Mouse (Mus musculus): ENCODE measurements around the gene Ddx41. TPM values are rescaled to one million over a fixed set of nuclear protein-coding genes. Genes with fewer than 3 reads are reported as not detected.

The Ddx41 gene
- polyA plus RNA-seq, 1 experiment: 16.0 TPM

DNA sequence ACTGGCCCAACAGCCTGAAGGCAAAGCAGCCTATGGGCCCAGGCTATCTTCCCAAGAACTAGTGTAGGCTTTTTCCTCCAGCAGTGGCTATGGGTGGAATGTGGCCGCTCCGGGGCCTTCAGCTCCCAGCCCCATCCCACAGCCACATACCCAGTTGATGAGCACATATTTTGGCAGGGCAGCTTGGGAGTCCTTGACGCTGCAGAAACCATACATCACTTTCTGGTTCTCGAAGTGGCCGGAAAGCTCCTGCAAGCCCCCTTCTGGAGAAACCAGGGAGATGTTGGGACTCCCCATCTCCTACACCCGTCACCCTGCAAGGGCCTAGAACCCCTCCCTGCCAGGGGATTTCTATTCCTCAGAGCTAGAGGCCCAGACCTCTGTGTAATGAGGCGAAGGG is 53.9 kb downstream of the Ddx41 start:
- Histone ChIP-seq H3K4me1 (ENCODE audit: control insufficient read depth, insufficient read depth, insufficient read length, low read length) (peaks cover 5% of the 10 kb centered on the region; the same call in 1 of the 2 replicates), H3K27ac (replicated peaks; ENCODE audit: low read depth, low read length) (peak overlapping the region; percentile 54; the same call in 1 of the 2 replicates), H3K4me3 (ENCODE audit: insufficient read depth, low read depth, low read length) (no peak overlapping the region)

Other genes with a start within 250 kb of the Ddx41 start
- 116 and 125 TPM in 2 replicates for gene Prelid1, start 216.2 kb downstream of the Ddx41 start, polyA plus RNA-seq (2012; ENCODE audit: insufficient read depth, insufficient read length, missing spikeins)
- gene Rab24, start 214.7 kb downstream of the Ddx41 start, polyA plus RNA-seq (2012; ENCODE audit: insufficient read depth, insufficient read length, missing spikeins): 40.0 and 56.9 TPM in 2 replicates
- gene Mxd3, start 206.8 kb downstream of the Ddx41 start, polyA plus RNA-seq (2012; ENCODE audit: insufficient read depth, insufficient read length, missing spikeins): not detected in 2 replicates
- gene Lman2, start 173.9 kb downstream of the Ddx41 start, polyA plus RNA-seq (2012; ENCODE audit: insufficient read depth, insufficient read length, missing spikeins): 87.3 and 88.0 TPM in 2 replicates
- not detected in 2 replicates for gene Rgs14, start 166.9 kb downstream of the Ddx41 start, polyA plus RNA-seq (2012; ENCODE audit: insufficient read depth, insufficient read length, missing spikeins)
- not detected in 2 replicates for gene Slc34a1, start 138.5 kb downstream of the Ddx41 start, polyA plus RNA-seq (2012; ENCODE audit: insufficient read depth, insufficient read length, missing spikeins)
- gene Pfn3, start 121.4 kb downstream of the Ddx41 start, polyA plus RNA-seq (2012; ENCODE audit: insufficient read depth, insufficient read length, missing spikeins): not detected in 2 replicates
- not detected in 2 replicates for gene F12, start 109.9 kb downstream of the Ddx41 start, polyA plus RNA-seq (2012; ENCODE audit: insufficient read depth, insufficient read length, missing spikeins)
- gene Grk6, start 91.6 kb downstream of the Ddx41 start, polyA plus RNA-seq (2012; ENCODE audit: insufficient read depth, insufficient read length, missing spikeins): 10.5 and 17.4 TPM in 2 replicates
- not detected in 2 replicates for gene Prr7, start 72.4 kb downstream of the Ddx41 start, polyA plus RNA-seq (2012; ENCODE audit: insufficient read depth, insufficient read length, missing spikeins)
- gene Dbn1, start 48.5 kb downstream of the Ddx41 start, polyA plus RNA-seq (2012; ENCODE audit: insufficient read depth, insufficient read length, missing spikeins): 7.6 and 8.3 TPM in 2 replicates
- 8.0 and 16.1 TPM in 2 replicates for gene Pdlim7, start 23.0 kb downstream of the Ddx41 start, polyA plus RNA-seq (2012; ENCODE audit: insufficient read depth, insufficient read length, missing spikeins)
- 1.3 and 2.4 TPM in 2 replicates for gene Dok3, start 7.4 kb downstream of the Ddx41 start, polyA plus RNA-seq (2012; ENCODE audit: insufficient read depth, insufficient read length, missing spikeins)
- gene Fam193b, start 34.5 kb upstream of the Ddx41 start, polyA plus RNA-seq (2012; ENCODE audit: insufficient read depth, insufficient read length, missing spikeins): 4.4 and 9.7 TPM in 2 replicates
- 34.0 and 61.2 TPM in 2 replicates for gene Tmed9, start 37.1 kb upstream of the Ddx41 start, polyA plus RNA-seq (2012; ENCODE audit: insufficient read depth, insufficient read length, missing spikeins)
- 5.9 and 8.2 TPM in 2 replicates for gene B4galt7, start 63.2 kb upstream of the Ddx41 start, polyA plus RNA-seq (2012; ENCODE audit: insufficient read depth, insufficient read length, missing spikeins)
- 16.6 and 19.3 TPM in 2 replicates for gene Caml, start 86.3 kb upstream of the Ddx41 start, polyA plus RNA-seq (2012; ENCODE audit: insufficient read depth, insufficient read length, missing spikeins)
- 16.4 and 21.2 TPM in 2 replicates for gene Ddx46, start 98.4 kb upstream of the Ddx41 start, polyA plus RNA-seq (2012; ENCODE audit: insufficient read depth, insufficient read length, missing spikeins)
- gene B230219D22Rik, start 156.5 kb upstream of the Ddx41 start, polyA plus RNA-seq (2012; ENCODE audit: insufficient read depth, insufficient read length, missing spikeins): 23.8 and 27.0 TPM in 2 replicates
- gene Txndc15, start 178.0 kb upstream of the Ddx41 start, polyA plus RNA-seq (2012; ENCODE audit: insufficient read depth, insufficient read length, missing spikeins): 42.2 and 43.3 TPM in 2 replicates
- 80.7 and 86.3 TPM in 2 replicates for gene Pcbd2, start 190.7 kb upstream of the Ddx41 start, polyA plus RNA-seq (2012; ENCODE audit: insufficient read depth, insufficient read length, missing spikeins)
- not detected in 2 replicates for gene Catsper3, start 247.9 kb upstream of the Ddx41 start, polyA plus RNA-seq (2012; ENCODE audit: insufficient read depth, insufficient read length, missing spikeins)

Data from brown adipose tissue, adult 24 weeks (tissue).